In the genomic region with DNA sequence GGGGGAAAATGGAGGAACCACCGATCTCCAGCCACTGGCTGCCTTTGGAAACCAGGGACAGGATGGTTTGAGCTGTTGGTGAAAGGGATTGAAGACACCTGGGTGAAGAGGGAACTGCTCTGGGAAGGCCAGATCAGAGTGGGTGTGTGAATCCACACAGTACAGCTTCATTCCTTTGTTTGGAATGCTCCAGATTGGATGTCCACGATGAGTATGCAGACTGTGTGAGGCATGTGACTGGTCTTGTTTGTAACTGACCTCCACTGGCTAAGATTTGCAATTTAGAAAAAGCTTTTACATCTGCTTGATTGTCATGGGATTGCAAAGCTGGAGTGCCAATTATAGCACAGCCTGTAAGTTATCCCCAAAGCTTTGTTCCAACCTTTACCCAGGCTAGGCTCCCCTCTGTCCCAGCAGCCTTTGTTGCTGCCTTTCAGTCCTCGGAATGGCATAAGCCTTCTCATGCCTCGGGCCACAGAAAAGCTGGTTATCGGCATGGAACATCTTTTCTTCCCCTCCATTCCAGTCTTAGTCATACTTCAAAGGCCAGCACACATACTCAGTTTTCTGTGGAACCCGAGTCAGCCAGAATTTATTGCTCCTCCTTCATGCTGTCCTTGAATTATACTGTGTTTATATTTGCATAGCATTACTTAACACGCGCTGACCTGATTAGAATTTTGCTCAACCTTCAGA, we compare ENCODE assay signal across 17 mouse cellular contexts. TPM values are rescaled to one million over a fixed set of nuclear protein-coding genes. Genes with fewer than 3 reads are reported as not detected.
DNase-seq lines count a peak whose midpoint lies in the region; ATAC-seq lines count a peak whose summit lies in the region.
"Had no signal": no experiment of that assay in that cellular context is flagged by ENCODE, and none has a peak within 500 bp of the region (broad histone marks: within the 10 kb centered on the region; RNA-seq: fewer than 3 reads in every experiment).

No protein-coding gene starts in this region.

- H3K4me2 ChIP-seq in hindbrain, embryonic 11.5 days (replicated peaks; ENCODE audit: low read depth, low read length): no peak overlapping the region
- no peak overlapping the region for H3K4me2 ChIP-seq in hindbrain, embryonic 16.5 days (ENCODE audit: low read length)
- H3K4me2 ChIP-seq in forebrain, embryonic 14.5 days (ENCODE audit: low read length): no peak overlapping the region
- no peak overlapping the region for H3K4me2 ChIP-seq in midbrain, embryonic 12.5 days (replicated peaks)
- H3K4me2 ChIP-seq in intestine, embryonic 16.5 days (ENCODE audit: low read depth, low read length): no peak overlapping the region
- no peak overlapping the region for H3K4me2 ChIP-seq in liver, embryonic 12.5 days

- no peaks in the 10 kb centered on the region for H3K9me3 ChIP-seq in hindbrain, embryonic 11.5 days (ENCODE audit: control insufficient read depth, low read length)
- H3K9me3 ChIP-seq in hindbrain, embryonic 16.5 days (ENCODE audit: control insufficient read depth, low read length): no peaks in the 10 kb centered on the region
- H3K9me3 ChIP-seq in forebrain, embryonic 14.5 days (replicated peaks; ENCODE audit: control insufficient read depth, low read length): no peaks in the 10 kb centered on the region
- H3K9me3 ChIP-seq in midbrain, embryonic 12.5 days: no peaks in the 10 kb centered on the region
- H3K9me3 ChIP-seq in intestine, embryonic 16.5 days (ENCODE audit: control insufficient read depth, low read length): no peaks in the 10 kb centered on the region
- H3K9me3 ChIP-seq in liver, embryonic 12.5 days (replicated peaks): no peaks in the 10 kb centered on the region
- H3K9me3 ChIP-seq: megakaryocyte, embryonic 14.5 days had no signal

- no peaks in the 10 kb centered on the region for H3K27me3 ChIP-seq in hindbrain, embryonic 11.5 days (ENCODE audit: control insufficient read depth, insufficient read depth, low read length)
- H3K27me3 ChIP-seq in hindbrain, embryonic 16.5 days (replicated peaks; ENCODE audit: control insufficient read depth, insufficient read depth, low read length): no peaks in the 10 kb centered on the region
- H3K27me3 ChIP-seq in forebrain, embryonic 14.5 days (replicated peaks; ENCODE audit: control insufficient read depth, insufficient read depth, low read length): no peaks in the 10 kb centered on the region
- H3K27me3 ChIP-seq in midbrain, embryonic 12.5 days: no peaks in the 10 kb centered on the region
- H3K27me3 ChIP-seq in intestine, embryonic 16.5 days (replicated peaks; ENCODE audit: control insufficient read depth, insufficient read depth, low read length): no peaks in the 10 kb centered on the region
- no peaks in the 10 kb centered on the region for H3K27me3 ChIP-seq in liver, embryonic 12.5 days (replicated peaks)
- H3K27me3 ChIP-seq: megakaryocyte, embryonic 14.5 days had no signal

- no peak for DNase-seq in hindbrain, embryonic 11.5 days (ENCODE audit: low spot score)
- DNase-seq in Muller cell, postnatal 12 days (ENCODE audit: inconsistent ontology term): peak; percentile 31
- peak; percentile 23 for DNase-seq in forebrain, embryonic 14.5 days (ENCODE audit: low spot score)
- DNase-seq in left cerebral cortex, adult 9 months (ENCODE audit: low spot score in 2 of 2): no peak
- DNase-seq: adrenal gland, postnatal 14 days; B cell, adult 2 months; cerebellum, adult 9-10 months; gastrocnemius, postnatal 25 days; heart, postnatal 10 days; left cerebral cortex, postnatal 4 days; thymus, postnatal 25 days had no signal

- H3K9ac ChIP-seq in hindbrain, embryonic 11.5 days (ENCODE audit: low read depth, low read length): no peak overlapping the region
- H3K9ac ChIP-seq in hindbrain, embryonic 16.5 days (ENCODE audit: low read depth, low read length): no peak overlapping the region
- H3K9ac ChIP-seq in forebrain, embryonic 14.5 days (ENCODE audit: low read length): no peak overlapping the region
- H3K9ac ChIP-seq in midbrain, embryonic 12.5 days (replicated peaks): no peak overlapping the region
- H3K9ac ChIP-seq in intestine, embryonic 16.5 days (ENCODE audit: low read depth, low read length): no peak overlapping the region
- H3K9ac ChIP-seq in liver, embryonic 12.5 days: no peak overlapping the region

- WGBS in hindbrain, embryonic 11.5 days: 75% methylated on average over 8 of the region's 8 CpGs
- WGBS in hindbrain, embryonic 16.5 days: 55% methylated on average over 8 of the region's 8 CpGs
- 36% methylated on average over 8 of the region's 8 CpGs for WGBS in forebrain, embryonic 14.5 days
- 43% methylated on average over 8 of the region's 8 CpGs for WGBS in midbrain, embryonic 12.5 days
- 48% methylated on average over 8 of the region's 8 CpGs for WGBS in intestine, embryonic 16.5 days
- WGBS in liver, embryonic 12.5 days (ENCODE audit: insufficient replicate concordance): 63% methylated on average over 8 of the region's 8 CpGs

- H3K4me3 ChIP-seq in hindbrain, embryonic 11.5 days (ENCODE audit: low read depth, low read length): no peak overlapping the region
- no peak overlapping the region for H3K4me3 ChIP-seq in hindbrain, embryonic 16.5 days (ENCODE audit: low read length)
- H3K4me3 ChIP-seq in forebrain, embryonic 14.5 days (ENCODE audit: low read depth, low read length): no peak overlapping the region
- no peak overlapping the region for H3K4me3 ChIP-seq in midbrain, embryonic 12.5 days
- H3K4me3 ChIP-seq in intestine, embryonic 16.5 days (ENCODE audit: low read length): no peak overlapping the region
- no peak overlapping the region for H3K4me3 ChIP-seq in liver, embryonic 12.5 days
- H3K4me3 ChIP-seq: megakaryocyte, embryonic 14.5 days had no signal

- peak; percentile 45; the same call in 1 of the 2 replicates for ATAC-seq in hindbrain, embryonic 11.5 days (ENCODE audit: low FRiP score)
- no peak for ATAC-seq in hindbrain, embryonic 16.5 days
- peak; percentile 68; the same call in 1 of the 2 replicates for ATAC-seq in forebrain, embryonic 14.5 days
- ATAC-seq in midbrain, embryonic 12.5 days (ENCODE audit: low FRiP score, low read depth): peak; percentile 85
- ATAC-seq in intestine, embryonic 16.5 days: no peak
- ATAC-seq in liver, embryonic 12.5 days: no peak

- no peaks in the 10 kb centered on the region for H3K36me3 ChIP-seq in hindbrain, embryonic 11.5 days (ENCODE audit: control insufficient read depth, insufficient read depth, low read length)
- H3K36me3 ChIP-seq in hindbrain, embryonic 16.5 days (ENCODE audit: control insufficient read depth, insufficient read depth, low read length): no peaks in the 10 kb centered on the region
- H3K36me3 ChIP-seq in forebrain, embryonic 14.5 days (ENCODE audit: control insufficient read depth, insufficient read depth, low read length): no peaks in the 10 kb centered on the region
- no peaks in the 10 kb centered on the region for H3K36me3 ChIP-seq in midbrain, embryonic 12.5 days
- no peaks in the 10 kb centered on the region for H3K36me3 ChIP-seq in intestine, embryonic 16.5 days (ENCODE audit: control insufficient read depth, insufficient read depth, low read length)
- H3K36me3 ChIP-seq in liver, embryonic 12.5 days: no peaks in the 10 kb centered on the region

- no peak overlapping the region for H3K27ac ChIP-seq in hindbrain, embryonic 11.5 days (ENCODE audit: low read depth, low read length)
- no peak overlapping the region for H3K27ac ChIP-seq in hindbrain, embryonic 16.5 days (ENCODE audit: low read depth, low read length)
- H3K27ac ChIP-seq in forebrain, embryonic 14.5 days (ENCODE audit: low read depth, low read length): no peak overlapping the region
- H3K27ac ChIP-seq in midbrain, embryonic 12.5 days (replicated peaks): peak overlapping the region; percentile 68
- no peak overlapping the region for H3K27ac ChIP-seq in intestine, embryonic 16.5 days (ENCODE audit: low read length)
- H3K27ac ChIP-seq in liver, embryonic 12.5 days: no peak overlapping the region

- H3K4me1 ChIP-seq in hindbrain, embryonic 11.5 days (replicated peaks; ENCODE audit: control insufficient read depth, insufficient read depth, low read length): no peaks in the 10 kb centered on the region
- H3K4me1 ChIP-seq in hindbrain, embryonic 16.5 days (ENCODE audit: control insufficient read depth, insufficient read depth, low read depth, low read length): no peaks in the 10 kb centered on the region
- H3K4me1 ChIP-seq in forebrain, embryonic 14.5 days (ENCODE audit: control insufficient read depth, insufficient read depth, low read length): no peaks in the 10 kb centered on the region
- peaks cover 6% of the 10 kb centered on the region; the same call in 1 of the 2 replicates for H3K4me1 ChIP-seq in midbrain, embryonic 12.5 days
- no peaks in the 10 kb centered on the region for H3K4me1 ChIP-seq in intestine, embryonic 16.5 days (ENCODE audit: control insufficient read depth, insufficient read depth, low read length)
- H3K4me1 ChIP-seq in liver, embryonic 12.5 days: no peaks in the 10 kb centered on the region

RNA-seq across cellular contexts. Expression of gene Nobox, which starts 3.8 kb away (rescaled TPM):
- polyA plus RNA-seq in hindbrain, embryonic 11.5 days (2014; fragmentation: Nextera tagmentation; extraction: Ambion mirVana): not detected in 2 replicates
- not detected in 2 replicates for polyA plus RNA-seq in hindbrain, embryonic 16.5 days (2015; fragmentation: Nextera tagmentation; extraction: Ambion mirVana)
- not detected in 2 replicates for polyA plus RNA-seq in forebrain, embryonic 14.5 days (2014; fragmentation: Nextera tagmentation; extraction: Ambion mirVana)
- polyA plus RNA-seq in midbrain, embryonic 12.5 days (2016; fragmentation: Nextera tagmentation; extraction: Ambion mirVana): not detected in 2 replicates
- not detected in 2 replicates for polyA plus RNA-seq in intestine, embryonic 16.5 days (2015; fragmentation: Nextera tagmentation; extraction: Ambion mirVana)
- 0.17 TPM in 1 of 2 replicates, not detected in the other for polyA plus RNA-seq in liver, embryonic 12.5 days (2016; fragmentation: Nextera tagmentation; extraction: Ambion mirVana)
- polyA plus RNA-seq: spleen, adult 2 months had no signal

RNA-seq across cellular contexts. Expression of gene Arhgef5, which starts 47.7 kb away (rescaled TPM):
- 3.6 and 4.3 TPM in 2 replicates for polyA plus RNA-seq in hindbrain, embryonic 11.5 days (2014; fragmentation: Nextera tagmentation; extraction: Ambion mirVana)
- 2.0 and 3.2 TPM in 2 replicates for polyA plus RNA-seq in hindbrain, embryonic 16.5 days (2015; fragmentation: Nextera tagmentation; extraction: Ambion mirVana)
- 1.2 and 1.4 TPM in 2 replicates for polyA plus RNA-seq in forebrain, embryonic 14.5 days (2014; fragmentation: Nextera tagmentation; extraction: Ambion mirVana)
- polyA plus RNA-seq in midbrain, embryonic 12.5 days (2016; fragmentation: Nextera tagmentation; extraction: Ambion mirVana): 2.8 and 3.2 TPM in 2 replicates
- polyA plus RNA-seq in intestine, embryonic 16.5 days (2015; fragmentation: Nextera tagmentation; extraction: Ambion mirVana): 20.0 and 20.7 TPM in 2 replicates
- 2.3 and 2.5 TPM in 2 replicates for polyA plus RNA-seq in liver, embryonic 12.5 days (2016; fragmentation: Nextera tagmentation; extraction: Ambion mirVana)

Comparison
In these comparisons a context has a peak if more than half of its experiments do, and no peak if none do; other contexts are left out.
1. ATAC-seq: peak in hindbrain, embryonic 11.5 days (single experiment), forebrain, embryonic 14.5 days (single experiment) and midbrain, embryonic 12.5 days (single experiment); none in hindbrain, embryonic 16.5 days (single experiment), intestine, embryonic 16.5 days (single experiment) and liver, embryonic 12.5 days (single experiment).
2. DNase-seq: peak in Muller cell, postnatal 12 days (single experiment) and forebrain, embryonic 14.5 days (single experiment); none in hindbrain, embryonic 11.5 days (single experiment) and left cerebral cortex, adult 9 months (0 of 2).